Mouse (Mus musculus) midbrain, postnatal 0 days (tissue): ENCODE measurements around the gene Fam204a. TPM values are rescaled to one million over a fixed set of nuclear protein-coding genes. Genes with fewer than 3 reads are reported as not detected.

ENCODE experiments used
- ATAC-seq: fragments of 200-750 bp; cut with Nextera tagmentation; 2 replicates; pipeline ENCODE4 v1.8.0; 2017; ENCODE audit warnings: moderate number of reproducible peaks, mild to moderate bottlenecking, moderate TSS enrichment, moderate library complexity; ENCODE audit not compliant: low FRiP score
- DNase-seq: peaks from one replicate; pipeline ENCODE4 v3.0.0-alpha.2; 2015; ENCODE audit warnings: low spot score
- H3K27ac ChIP-seq: fragments of 300-500 bp; sonication (generic); 2 replicates; pipeline ENCODE4 v1.5.1; 2014; ENCODE audit warnings: low read depth, mild to moderate bottlenecking, low read length, mixed read lengths
- H3K27me3 ChIP-seq: fragments of 300-500 bp; sonication (generic); 2 replicates; pipeline ENCODE4 v1.6.1; 2014; ENCODE audit warnings: low read length, control low read depth, mixed read lengths; ENCODE audit not compliant: insufficient read depth
- H3K36me3 ChIP-seq: fragments of 300-500 bp; sonication (generic); 2 replicates; pipeline ENCODE4 v1.6.1; 2014; ENCODE audit warnings: low read length, control low read depth, mixed read lengths; ENCODE audit not compliant: insufficient read depth
- H3K4me1 ChIP-seq: fragments of 300-500 bp; sonication (generic); 2 replicates; pipeline ENCODE4 v1.6.1; 2014; ENCODE audit warnings: mild to moderate bottlenecking, control low read depth, antibody characterized with exemption, low read length, mixed read lengths; ENCODE audit not compliant: insufficient read depth
- H3K4me2 ChIP-seq: fragments of 300-500 bp; sonication (generic); 2 replicates; pipeline ENCODE4 v1.6.1; 2014; ENCODE audit warnings: low read depth, mild to moderate bottlenecking, low read length, mixed read lengths; ENCODE audit not compliant: poor library complexity, severe bottlenecking
- H3K4me3 ChIP-seq: fragments of 300-500 bp; sonication (generic); 2 replicates; pipeline ENCODE4 v1.5.1; 2014; ENCODE audit warnings: low read depth, mild to moderate bottlenecking, low read length, moderate library complexity
- H3K9ac ChIP-seq: fragments of 300-500 bp; sonication (generic); replicated peaks from 2 replicates; pipeline ENCODE4 v1.6.1; 2014; ENCODE audit warnings: mild to moderate bottlenecking, low read length, moderate library complexity, mixed read lengths; ENCODE audit not compliant: poor library complexity, severe bottlenecking
- H3K9me3 ChIP-seq: fragments of 300-500 bp; sonication (generic); 2 replicates; pipeline ENCODE4 v1.6.1; 2016; ENCODE audit warnings: low read length, control low read depth
- CTCF ChIP-seq: IDR thresholded peaks from 2 replicates; pipeline ENCODE4 v1.5.1; 2016; ENCODE audit warnings: antibody characterized with exemption, mild to moderate bottlenecking
- WGBS: fragments of 180-500 bp; shearing (Covaris S2); extraction: QIAGEN DNeasy Blood & Tissue Kit; methylation state at CpG from one replicate; pipeline ENCODE4 v1.1.7; 2014; 5-methylcytosine and 5-hydroxymethylcytosine counted together
- polyA plus RNA-seq: library from polyadenylated mRNA; unstranded; fragments of >200 nt; fragmentation: Nextera tagmentation; extraction: Ambion mirVana; gene quantifications from 2 replicates; pipeline ENCODE4 v1.2.1, GENCODE M21; 2015
- total RNA-seq: library from RNA; depleted of rRNA; stranded (reverse); fragments of >200 nt; gene quantifications from 2 replicates; pipeline ENCODE4 v1.2.3, GENCODE M21; 2014; rRNA removed

Gene Fam204a
- total and polyA plus RNA-seq, 2 experiments from 2014 or later: 28.3 to 93.1 TPM

DNA sequence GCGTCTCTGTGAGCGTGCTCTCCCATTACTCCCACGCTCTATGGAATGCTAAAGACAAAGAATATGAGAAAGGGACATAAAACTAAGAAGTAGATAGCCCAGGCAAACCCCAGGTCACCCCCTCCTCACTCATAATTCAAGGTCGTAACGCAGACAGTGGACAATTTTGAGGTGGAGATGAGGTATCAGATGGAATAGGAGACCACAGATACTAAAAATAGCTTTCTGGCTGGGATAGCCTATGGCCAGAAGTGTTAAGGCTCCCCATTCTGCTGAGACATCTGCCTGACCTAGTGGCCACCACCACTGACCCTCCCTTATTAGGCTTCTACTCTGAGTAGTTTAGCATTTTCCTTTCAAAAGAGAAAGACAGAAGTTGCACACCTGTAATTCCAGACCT is 71.2 kb downstream of the Fam204a start:
- no peak overlapping the region for H3K27ac ChIP-seq
- no peak for ATAC-seq

GRCm38 (mm10) chr19:60153096-60153495 is 73.4 kb downstream of the Fam204a start:
- ATAC-seq (no peak), DNase-seq (no peak)
- Histone ChIP-seq H3K27me3 (peaks cover 26% of the 10 kb centered on the region), H3K36me3 (no peaks in the 10 kb centered on the region), H3K9me3 (no peaks in the 10 kb centered on the region), H3K4me3 (no peak overlapping the region), H3K27ac (no peak overlapping the region), H3K9ac (no peak overlapping the region), H3K4me1 (no peaks in the 10 kb centered on the region), H3K4me2 (no peak overlapping the region)
- 89% methylated on average over 1 of the region's 1 CpGs for WGBS
- TF ChIP-seq CTCF: no peak

More for the DNA sequence above, 71.2 kb downstream of the Fam204a start:
- no peak for DNase-seq
- peaks cover 9% of the 10 kb centered on the region for H3K27me3 ChIP-seq
- H3K4me3 ChIP-seq: no peak overlapping the region
- H3K36me3 ChIP-seq: no peaks in the 10 kb centered on the region
- no peak overlapping the region for H3K9ac ChIP-seq
- 92% methylated on average over 5 of the region's 5 CpGs for WGBS
- no peak overlapping the region for H3K4me2 ChIP-seq
- no peak for TF ChIP-seq CTCF
- H3K9me3 ChIP-seq: no peaks in the 10 kb centered on the region
- no peaks in the 10 kb centered on the region for H3K4me1 ChIP-seq

DNA sequence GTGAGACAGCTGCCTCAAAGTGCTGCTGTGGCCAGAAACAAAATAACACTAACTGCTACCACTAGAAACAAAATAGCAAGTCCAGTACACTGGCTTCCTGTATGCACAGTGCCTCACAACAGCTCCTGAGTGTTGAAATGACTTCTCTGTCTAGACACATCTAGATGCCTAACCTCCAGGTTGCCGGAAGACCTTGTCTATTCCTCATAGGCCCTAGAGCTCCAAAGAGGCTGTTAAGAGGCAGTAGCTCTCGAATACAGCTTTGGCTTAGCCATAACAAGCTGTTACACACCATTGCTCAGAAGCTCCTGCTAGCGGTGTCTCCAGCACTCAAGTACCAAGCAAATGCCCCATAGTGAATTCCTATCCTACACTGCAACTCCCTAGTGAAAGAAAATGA is 76.4 kb downstream of the Fam204a start:
- Histone ChIP-seq H3K36me3 (no peaks in the 10 kb centered on the region), H3K4me1 (no peaks in the 10 kb centered on the region), H3K4me3 (no peak overlapping the region), H3K4me2 (no peak overlapping the region), H3K27me3 (peaks cover 44% of the 10 kb centered on the region), H3K9me3 (no peaks in the 10 kb centered on the region), H3K9ac (no peak overlapping the region), H3K27ac (no peak overlapping the region)
- no peak for TF ChIP-seq CTCF
- 76% methylated on average over 3 of the region's 3 CpGs for WGBS
- no peak for DNase-seq
- no peak for ATAC-seq

GRCm38 (mm10) chr19:60149078-60149960 is 77.2 kb downstream of the Fam204a start:
- Histone ChIP-seq H3K36me3 (no peaks in the 10 kb centered on the region), H3K27me3 (peaks cover 48% of the 10 kb centered on the region), H3K9ac (no peak overlapping the region), H3K4me3 (no peak overlapping the region), H3K27ac (no peak overlapping the region), H3K4me1 (no peaks in the 10 kb centered on the region), H3K9me3 (no peaks in the 10 kb centered on the region), H3K4me2 (no peak overlapping the region)
- no peak for DNase-seq
- no peak for ATAC-seq
- TF ChIP-seq CTCF: no peak
- WGBS: 41% methylated on average over 13 of the region's 13 CpGs

Other genes with a start within 250 kb of the Fam204a start
- gene Prlhr, start 241.6 kb upstream of the Fam204a start, total RNA-seq: 6.7 and 9.7 TPM in 2 replicates
- 0.38 and 0.41 TPM in 2 replicates for gene Prlhr, start 241.6 kb upstream of the Fam204a start, polyA plus RNA-seq